Mouse (Mus musculus) forebrain, postnatal 0 days (tissue): ENCODE measurements around the gene Tns1. TPM values are rescaled to one million over a fixed set of nuclear protein-coding genes. Genes with fewer than 3 reads are reported as not detected.
A peak's percentile ranks its signal among the peaks of the same experiment; 100 is the strongest.

Source experiments
- ATAC-seq: fragments of 200-750 bp; cut with Nextera tagmentation; 2 replicates; pipeline ENCODE4 v1.8.0; 2017; ENCODE audit warnings: mild to moderate bottlenecking, moderate library complexity
- DNase-seq: peaks from one replicate; pipeline ENCODE4 v3.0.0-alpha.2; 2015
- H3K27ac ChIP-seq: fragments of 300-500 bp; sonication (generic); 2 replicates; pipeline ENCODE4 v1.5.1; 2014; ENCODE audit warnings: low read depth, mild to moderate bottlenecking, antibody characterized with exemption, low read length, moderate library complexity, mixed read lengths
- H3K27me3 ChIP-seq: fragments of 300-500 bp; sonication (generic); 2 replicates; pipeline ENCODE4 v1.6.1; 2014; ENCODE audit warnings: mild to moderate bottlenecking, low read length, mixed read lengths; ENCODE audit not compliant: insufficient read depth
- H3K36me3 ChIP-seq: fragments of 300-500 bp; sonication (generic); 2 replicates; pipeline ENCODE4 v1.6.1; 2014; ENCODE audit warnings: mild to moderate bottlenecking, moderate library complexity; ENCODE audit not compliant: insufficient read depth
- H3K4me1 ChIP-seq: fragments of 300-500 bp; sonication (generic); 2 replicates; pipeline ENCODE4 v1.6.1; 2014; ENCODE audit warnings: antibody characterized with exemption; ENCODE audit not compliant: insufficient read depth
- H3K4me2 ChIP-seq: fragments of 300-500 bp; sonication (generic); 2 replicates; pipeline ENCODE4 v1.6.1; 2014; ENCODE audit warnings: low read depth, mild to moderate bottlenecking, moderate library complexity
- H3K4me3 ChIP-seq: fragments of 300-500 bp; sonication (generic); 2 replicates; pipeline ENCODE4 v1.5.1; 2014; ENCODE audit warnings: low read depth, low read length, mixed read lengths
- H3K9ac ChIP-seq: fragments of 300-500 bp; sonication (generic); 2 replicates; pipeline ENCODE4 v1.6.1; 2014; ENCODE audit warnings: mild to moderate bottlenecking
- H3K9me3 ChIP-seq: fragments of 300-500 bp; sonication (generic); 2 replicates; pipeline ENCODE4 v1.6.1; 2016; ENCODE audit warnings: low read length
- CTCF ChIP-seq: sonication (generic); IDR thresholded peaks from 2 replicates; pipeline ENCODE4 v1.5.1; 2016; ENCODE audit warnings: antibody characterized with exemption, control low read depth, low read depth
- WGBS: fragments of 180-500 bp; shearing (Covaris S2); extraction: QIAGEN DNeasy Blood & Tissue Kit; methylation state at CpG from one replicate; pipeline ENCODE4 v1.1.7; 2014; 5-methylcytosine and 5-hydroxymethylcytosine counted together
- polyA plus RNA-seq: library from polyadenylated mRNA; unstranded; fragments of >200 nt; fragmentation: Nextera tagmentation; extraction: Ambion mirVana; gene quantifications from 2 replicates; pipeline ENCODE4 v1.2.1, GENCODE M21; 2015
- total RNA-seq: library from RNA; depleted of rRNA; stranded (reverse); fragments of >200 nt; gene quantifications from 2 replicates; pipeline ENCODE4 v1.2.3, GENCODE M21; 2014

The Tns1 gene
- total and polyA plus RNA-seq, 2 experiments from 2014 or later, result 7.0 to 21.8 TPM

DNA sequence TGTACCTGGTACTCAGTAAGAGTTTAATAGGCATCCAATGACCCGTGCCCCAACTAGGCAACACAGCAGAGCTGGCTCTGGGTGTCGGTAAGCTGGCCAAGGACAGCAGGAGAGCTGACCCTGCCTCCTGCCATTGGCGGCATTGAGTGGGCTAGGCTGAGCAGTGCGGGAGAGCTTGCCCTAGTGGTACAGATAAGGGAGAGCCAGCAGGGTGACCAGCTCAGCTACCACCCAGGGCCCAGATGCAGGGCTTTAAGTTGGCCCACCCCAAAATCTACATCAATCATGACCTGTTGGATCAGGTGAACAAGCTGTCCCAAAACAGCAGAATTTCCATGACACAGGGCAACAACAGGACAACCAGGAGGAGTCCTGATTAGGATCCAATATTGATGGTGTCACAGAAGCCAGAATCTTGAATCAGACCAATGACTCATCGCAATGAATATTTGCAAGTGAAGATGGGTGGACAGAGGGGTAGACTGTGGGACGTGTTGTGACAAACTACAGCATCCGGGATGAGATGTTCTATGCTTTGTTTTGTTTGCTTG lies 54.2 kb downstream of the Tns1 start:
- Histone ChIP-seq H3K9me3 (no peaks in the 10 kb centered on the region), H3K4me2 (no peak overlapping the region), H3K4me3 (no peak overlapping the region), H3K4me1 (peaks cover 9% of the 10 kb centered on the region), H3K9ac (no peak overlapping the region), H3K27me3 (no peaks in the 10 kb centered on the region), H3K36me3 (no peaks in the 10 kb centered on the region), H3K27ac (no peak overlapping the region)
- ATAC-seq (no peak), DNase-seq (no peak)
- WGBS, result 70% methylated on average over 7 of the region's 7 CpGs
- TF ChIP-seq CTCF, result no peak

DNA sequence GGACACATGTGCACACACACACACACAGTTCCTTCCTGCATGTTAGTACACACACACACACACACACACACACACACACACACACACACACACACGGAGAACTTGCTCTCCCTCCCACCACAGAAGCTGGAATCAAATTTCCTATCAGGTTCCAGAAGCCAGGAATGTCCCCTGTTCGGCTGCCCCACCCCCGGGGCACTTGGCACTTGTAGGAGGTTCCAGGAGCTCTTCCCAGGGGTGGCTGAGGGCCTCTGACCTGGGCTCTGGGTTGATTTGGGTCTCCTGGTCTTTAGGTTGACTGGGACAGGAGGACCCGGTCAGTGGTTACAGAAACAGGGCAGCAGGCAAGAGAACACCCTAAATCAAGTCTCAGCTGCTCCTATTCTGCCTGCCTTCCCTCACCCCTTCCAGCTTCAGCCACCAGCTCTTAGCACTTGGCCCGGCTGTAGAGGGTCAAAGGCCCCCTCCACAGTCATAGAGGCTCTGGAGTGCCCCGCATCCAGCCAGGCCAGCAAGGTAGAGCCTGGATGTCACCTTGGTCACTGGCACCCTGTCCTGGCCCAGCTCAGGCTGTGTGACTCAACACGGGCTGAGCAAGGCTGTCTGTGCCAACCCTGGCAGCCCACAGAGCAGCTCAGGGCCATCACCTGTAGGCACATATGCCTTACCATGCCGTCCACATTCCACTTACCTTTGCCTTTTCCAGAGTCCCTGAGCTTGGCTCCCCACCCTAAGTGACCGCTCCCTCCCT lies 55.0 kb downstream of the Tns1 start:
- Histone ChIP-seq H3K36me3 (no peaks in the 10 kb centered on the region), H3K9me3 (no peaks in the 10 kb centered on the region), H3K27ac (no peak overlapping the region), H3K4me3 (no peak overlapping the region), H3K27me3 (no peaks in the 10 kb centered on the region), H3K9ac (no peak overlapping the region), H3K4me2 (peak overlapping the region; percentile 52), H3K4me1 (peaks cover 9% of the 10 kb centered on the region)
- TF ChIP-seq CTCF, result no peak
- ATAC-seq (no peak), DNase-seq (no peak)
- 45% methylated on average over 9 of the region's 9 CpGs for WGBS

DNA sequence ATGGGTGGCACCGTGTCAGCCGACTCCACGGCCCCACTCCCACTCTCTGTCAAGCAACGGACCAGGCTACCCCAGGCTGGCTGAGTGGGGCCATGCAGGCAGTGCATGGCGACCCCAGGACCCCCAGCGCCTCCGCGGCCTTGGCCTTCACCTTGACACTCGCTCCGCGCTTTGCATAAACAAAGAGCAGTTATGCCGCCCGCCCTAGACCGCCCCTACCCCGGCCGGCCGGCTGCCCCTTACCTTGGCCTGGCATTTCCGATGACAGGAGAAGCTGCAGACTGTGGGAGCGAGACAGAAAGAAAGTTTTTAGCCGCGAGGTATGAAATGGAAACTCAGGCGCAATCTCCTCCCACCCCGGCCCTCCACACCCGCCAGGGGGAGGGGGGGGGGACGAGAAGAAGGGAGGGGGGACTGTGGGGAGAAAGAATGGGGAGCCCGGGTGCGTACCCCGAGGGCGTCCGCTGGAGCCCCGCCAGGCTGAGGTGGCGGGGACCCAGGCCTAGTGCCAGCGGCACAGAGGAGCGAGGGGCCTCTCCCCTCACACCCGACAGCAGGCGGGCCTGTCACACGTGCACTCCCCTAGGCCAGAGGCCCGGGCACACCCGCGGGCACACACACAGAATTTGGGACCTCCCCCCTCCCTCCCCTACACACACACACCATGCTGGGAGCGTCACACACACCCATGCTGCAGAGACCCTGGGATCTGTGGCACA lies 55.7 kb downstream of the Tns1 start:
- 6% methylated on average over 41 of the region's 41 CpGs for WGBS
- TF ChIP-seq CTCF, result no peak
- H3K4me2 ChIP-seq, result peak overlapping the region; percentile 52
- peak overlapping the region; percentile 26 for H3K4me3 ChIP-seq
- no peaks in the 10 kb centered on the region for H3K9me3 ChIP-seq
- peaks cover 9% of the 10 kb centered on the region for H3K4me1 ChIP-seq
- H3K9ac ChIP-seq, result peak overlapping the region; percentile 14; the same call in 1 of the 2 replicates
- ATAC-seq, result peak; percentile 56
- no peak for DNase-seq
- H3K27ac ChIP-seq, result no peak overlapping the region
- no peaks in the 10 kb centered on the region for H3K36me3 ChIP-seq
- H3K27me3 ChIP-seq, result no peaks in the 10 kb centered on the region

DNA sequence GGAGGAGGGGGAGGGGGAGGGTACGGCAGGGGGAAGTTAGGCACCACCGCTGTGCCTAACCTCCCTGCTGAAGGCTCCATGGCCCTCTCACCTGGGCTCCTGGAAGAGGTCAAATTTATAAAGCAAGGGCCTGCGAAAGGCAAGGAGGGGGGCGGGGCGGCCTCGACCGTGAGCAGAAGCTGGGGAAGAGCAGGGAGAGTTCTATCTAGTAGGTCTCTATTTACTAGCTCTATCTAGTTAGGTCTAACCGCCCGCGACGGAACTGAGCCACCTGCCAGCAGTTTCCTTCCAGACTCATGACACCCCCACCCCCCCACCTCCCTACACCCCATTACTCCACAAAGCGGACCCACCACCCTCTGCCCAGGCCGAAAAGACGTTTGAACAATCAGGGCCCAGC lies 56.4 kb downstream of the Tns1 start:
- Histone ChIP-seq H3K4me3 (peak overlapping the region; percentile 26; the same call in 1 of the 2 replicates), H3K9ac (no peak overlapping the region), H3K9me3 (no peaks in the 10 kb centered on the region), H3K36me3 (no peaks in the 10 kb centered on the region), H3K4me1 (peaks cover 9% of the 10 kb centered on the region), H3K4me2 (peak overlapping the region; percentile 52), H3K27me3 (no peaks in the 10 kb centered on the region), H3K27ac (no peak overlapping the region)
- TF ChIP-seq CTCF, result no peak
- DNase-seq (no peak), ATAC-seq (no peak)
- 21% methylated on average over 14 of the region's 14 CpGs for WGBS

DNA sequence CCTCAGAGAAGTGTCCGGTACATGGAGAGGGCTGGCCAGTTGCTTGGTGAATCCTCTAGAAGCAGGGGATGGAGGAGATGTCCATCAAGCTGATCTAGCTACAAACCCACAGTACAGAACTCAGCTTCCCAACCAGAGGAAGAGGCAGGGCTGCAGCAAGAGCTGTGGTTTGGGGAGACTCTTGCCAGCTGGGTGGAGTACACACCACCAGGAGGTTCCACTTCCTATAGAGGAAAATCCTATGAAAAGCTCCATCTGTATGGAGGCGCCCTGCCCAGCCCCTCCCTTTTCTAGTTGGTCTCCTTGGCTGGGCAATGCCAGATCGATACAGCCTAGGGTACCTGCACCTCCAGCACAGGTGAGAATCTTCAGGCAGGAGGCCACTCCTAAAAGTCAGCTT lies 57.7 kb downstream of the Tns1 start:
- no peaks in the 10 kb centered on the region for H3K9me3 ChIP-seq
- WGBS, result 79% methylated on average over 3 of the region's 3 CpGs
- ATAC-seq, result no peak

DNA sequence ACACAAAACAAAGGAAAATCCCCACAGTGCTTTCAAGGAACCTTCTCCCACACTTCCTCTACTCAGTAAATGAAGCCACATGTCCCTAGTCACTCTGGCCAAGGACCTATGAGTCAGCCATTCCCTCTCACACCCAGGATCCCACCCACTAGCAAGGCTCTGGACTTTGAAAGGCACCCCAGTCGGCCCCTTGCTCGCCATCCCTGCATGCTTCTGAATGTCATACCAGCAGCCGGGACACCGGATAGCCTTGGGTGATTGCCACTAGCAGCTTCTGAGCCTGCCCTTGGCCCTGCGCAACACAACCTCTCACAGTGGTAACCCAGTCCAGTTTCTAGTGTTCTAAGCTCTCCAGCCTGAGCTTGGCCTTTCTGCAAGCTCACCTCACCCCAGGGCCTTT lies 58.2 kb downstream of the Tns1 start:
- Histone ChIP-seq H3K4me1 (peaks cover 9% of the 10 kb centered on the region), H3K27me3 (no peaks in the 10 kb centered on the region), H3K9me3 (no peaks in the 10 kb centered on the region), H3K9ac (no peak overlapping the region), H3K4me3 (no peak overlapping the region), H3K36me3 (no peaks in the 10 kb centered on the region), H3K27ac (no peak overlapping the region), H3K4me2 (no peak overlapping the region)
- TF ChIP-seq CTCF, result no peak
- DNase-seq (no peak), ATAC-seq (no peak)
- 88% methylated on average over 5 of the region's 5 CpGs for WGBS

More for the DNA sequence above, 57.7 kb downstream of the Tns1 start:
- Histone ChIP-seq H3K27me3 (no peaks in the 10 kb centered on the region), H3K36me3 (no peaks in the 10 kb centered on the region), H3K4me2 (no peak overlapping the region), H3K4me1 (peaks cover 9% of the 10 kb centered on the region), H3K4me3 (no peak overlapping the region), H3K27ac (no peak overlapping the region), H3K9ac (no peak overlapping the region)
- DNase-seq, result no peak
- TF ChIP-seq CTCF, result no peak

DNA sequence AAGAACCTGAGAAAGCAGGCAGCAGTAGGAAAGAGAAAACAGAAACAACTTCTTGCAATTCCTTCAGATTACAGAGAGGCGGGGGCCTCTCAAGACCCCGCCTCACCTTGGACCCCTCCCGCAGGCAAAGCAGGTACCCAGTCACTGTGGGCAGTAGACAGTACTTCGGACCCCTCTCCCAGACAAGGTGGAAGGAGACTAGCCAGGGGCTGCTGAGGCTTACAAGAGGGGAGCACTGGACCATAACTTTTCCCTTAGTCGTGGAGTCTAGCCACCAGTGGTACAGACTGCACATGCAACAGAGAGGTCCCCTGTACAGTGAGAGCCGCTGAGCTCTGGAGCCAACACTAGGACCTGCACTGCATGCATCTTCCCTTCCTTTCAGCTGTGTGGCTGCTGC lies 64.2 kb downstream of the Tns1 start:
- WGBS, result 83% methylated on average over 6 of the region's 6 CpGs
- no peak overlapping the region for H3K4me3 ChIP-seq
- no peak for DNase-seq
- H3K4me2 ChIP-seq, result no peak overlapping the region
- no peak for TF ChIP-seq CTCF
- no peak for ATAC-seq
- H3K36me3 ChIP-seq, result no peaks in the 10 kb centered on the region
- H3K9ac ChIP-seq, result no peak overlapping the region
- no peaks in the 10 kb centered on the region for H3K27me3 ChIP-seq
- no peaks in the 10 kb centered on the region for H3K4me1 ChIP-seq
- no peak overlapping the region for H3K27ac ChIP-seq
- no peaks in the 10 kb centered on the region for H3K9me3 ChIP-seq
